Mouse (Mus musculus): Measurements from ENCODE around the gene Zfp493.

DNA sequence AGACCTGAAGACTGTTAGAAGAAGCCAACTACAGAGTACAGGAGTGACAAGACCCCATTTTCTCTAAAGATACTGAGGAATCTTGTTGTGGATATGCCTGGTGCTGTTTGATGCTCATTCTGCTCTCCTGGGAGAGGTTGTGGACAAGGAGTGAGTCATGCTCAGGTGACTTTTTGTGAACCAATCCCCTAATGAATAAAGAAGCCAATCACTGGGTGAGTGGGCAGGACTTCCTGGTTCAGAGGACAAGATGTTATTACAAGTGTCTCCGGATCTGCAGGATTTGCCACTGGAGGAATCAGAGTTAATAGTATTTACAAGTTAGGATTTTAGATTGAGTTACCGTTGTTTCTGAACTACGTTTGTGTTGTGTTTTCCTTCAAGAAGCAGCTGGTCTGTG lies 36.6 kb upstream of the Zfp493 start:
- TF ChIP-seq POLR2A (IDR thresholded peaks at IDR 0.05; ENCODE audit: low read depth, low read length), result no peak
- no peak for TF ChIP-seq CTCF (conservative IDR thresholded peaks at IDR 0.05; ENCODE audit: insufficient read depth, insufficient read length, low read depth, low read length)

All from kidney, adult 2 months (tissue).